Mouse (Mus musculus): ENCODE data around the gene Klhl31. TPM values are rescaled to one million over a fixed set of nuclear protein-coding genes. Genes with fewer than 3 reads are reported as not detected.

Gene Klhl31
- polyA plus RNA-seq, 1 experiment from 2014 or later = 0.34 TPM

GRCm38 (mm10) chr9:77670095-77670494 is 33.8 kb downstream of the Klhl31 start:
- Histone ChIP-seq H3K4me2 (ENCODE audit: low read length) (no peak overlapping the region), H3K27me3 (replicated peaks; ENCODE audit: control insufficient read depth, insufficient read depth, low read length) (no peaks in the 10 kb centered on the region), H3K9ac (ENCODE audit: low read depth, low read length) (no peak overlapping the region), H3K9me3 (ENCODE audit: control insufficient read depth, low read length) (no peaks in the 10 kb centered on the region), H3K27ac (ENCODE audit: low read depth, low read length) (no peak overlapping the region), H3K4me1 (ENCODE audit: control insufficient read depth, insufficient read depth, low read depth, low read length) (no peaks in the 10 kb centered on the region), H3K36me3 (ENCODE audit: control insufficient read depth, insufficient read depth, low read length) (no peaks in the 10 kb centered on the region), H3K4me3 (ENCODE audit: low read length) (no peak overlapping the region)
- ATAC-seq = no peak
- 60% methylated on average over 6 of the region's 6 CpGs for WGBS

GRCm38 (mm10) chr9:77671004-77671403 is 34.7 kb downstream of the Klhl31 start:
- H3K9me3 ChIP-seq (ENCODE audit: control insufficient read depth, low read length) = no peaks in the 10 kb centered on the region
- no peaks in the 10 kb centered on the region for H3K36me3 ChIP-seq (ENCODE audit: control insufficient read depth, insufficient read depth, low read length)
- H3K9ac ChIP-seq (ENCODE audit: low read depth, low read length) = no peak overlapping the region
- ATAC-seq = no peak
- 97% methylated on average over 5 of the region's 5 CpGs for WGBS
- H3K4me2 ChIP-seq (ENCODE audit: low read length) = no peak overlapping the region
- no peaks in the 10 kb centered on the region for H3K4me1 ChIP-seq (ENCODE audit: control insufficient read depth, insufficient read depth, low read depth, low read length)
- no peaks in the 10 kb centered on the region for H3K27me3 ChIP-seq (replicated peaks; ENCODE audit: control insufficient read depth, insufficient read depth, low read length)
- no peak overlapping the region for H3K27ac ChIP-seq (ENCODE audit: low read depth, low read length)
- no peak overlapping the region for H3K4me3 ChIP-seq (ENCODE audit: low read length)

GRCm38 (mm10) chr9:77673218-77673617 is 36.9 kb downstream of the Klhl31 start:
- no peak overlapping the region for H3K27ac ChIP-seq (ENCODE audit: low read depth, low read length)
- 90% methylated on average over 4 of the region's 4 CpGs for WGBS
- H3K4me1 ChIP-seq (ENCODE audit: control insufficient read depth, insufficient read depth, low read depth, low read length) = no peaks in the 10 kb centered on the region
- H3K9me3 ChIP-seq (ENCODE audit: control insufficient read depth, low read length) = no peaks in the 10 kb centered on the region
- H3K27me3 ChIP-seq (replicated peaks; ENCODE audit: control insufficient read depth, insufficient read depth, low read length) = no peaks in the 10 kb centered on the region
- no peak overlapping the region for H3K4me2 ChIP-seq (ENCODE audit: low read length)
- H3K4me3 ChIP-seq (ENCODE audit: low read length) = no peak overlapping the region
- H3K9ac ChIP-seq (ENCODE audit: low read depth, low read length) = no peak overlapping the region
- H3K36me3 ChIP-seq (ENCODE audit: control insufficient read depth, insufficient read depth, low read length) = no peaks in the 10 kb centered on the region
- ATAC-seq = no peak

- Histone ChIP-seq H3K4me1 (ENCODE audit: control insufficient read depth, insufficient read depth, low read depth, low read length) (no peaks in the 10 kb centered on the region), H3K27me3 (replicated peaks; ENCODE audit: control insufficient read depth, insufficient read depth, low read length) (no peaks in the 10 kb centered on the region), H3K36me3 (ENCODE audit: control insufficient read depth, insufficient read depth, low read length) (no peaks in the 10 kb centered on the region), H3K4me3 (ENCODE audit: low read length) (no peak overlapping the region), H3K4me2 (ENCODE audit: low read length) (no peak overlapping the region), H3K9ac (ENCODE audit: low read depth, low read length) (no peak overlapping the region), H3K27ac (ENCODE audit: low read depth, low read length) (no peak overlapping the region), H3K9me3 (ENCODE audit: control insufficient read depth, low read length) (no peaks in the 10 kb centered on the region)
- 87% methylated on average over 2 of the region's 2 CpGs for whole genome bisulfite sequencing
- ATAC-seq = no peak
These were observed 37.7 kb downstream of the Klhl31 start for GRCm38 (mm10) chr9:77673986-77674385.

- no peak overlapping the region for H3K4me2 ChIP-seq (ENCODE audit: low read length)
- H3K4me3 ChIP-seq (ENCODE audit: low read length) = no peak overlapping the region
- no peak overlapping the region for H3K9ac ChIP-seq (ENCODE audit: low read depth, low read length)
- 86% methylated on average over 4 of the region's 4 CpGs for WGBS
- H3K4me1 ChIP-seq (ENCODE audit: control insufficient read depth, insufficient read depth, low read depth, low read length) = no peaks in the 10 kb centered on the region
- ATAC-seq = no peak
- no peaks in the 10 kb centered on the region for H3K9me3 ChIP-seq (ENCODE audit: control insufficient read depth, low read length)
- H3K27ac ChIP-seq (ENCODE audit: low read depth, low read length) = no peak overlapping the region
- no peaks in the 10 kb centered on the region for H3K36me3 ChIP-seq (ENCODE audit: control insufficient read depth, insufficient read depth, low read length)
- H3K27me3 ChIP-seq (replicated peaks; ENCODE audit: control insufficient read depth, insufficient read depth, low read length) = no peaks in the 10 kb centered on the region
These were observed 48.6 kb downstream of the Klhl31 start for GRCm38 (mm10) chr9:77684938-77685337.

GRCm38 (mm10) chr9:77685825-77686500 is 49.7 kb downstream of the Klhl31 start:
- Histone ChIP-seq H3K9me3 (ENCODE audit: control insufficient read depth, low read length) (no peaks in the 10 kb centered on the region), H3K4me1 (ENCODE audit: control insufficient read depth, insufficient read depth, low read depth, low read length) (no peaks in the 10 kb centered on the region), H3K4me2 (ENCODE audit: low read length) (no peak overlapping the region), H3K27ac (ENCODE audit: low read depth, low read length) (no peak overlapping the region), H3K4me3 (ENCODE audit: low read length) (no peak overlapping the region), H3K27me3 (replicated peaks; ENCODE audit: control insufficient read depth, insufficient read depth, low read length) (no peaks in the 10 kb centered on the region), H3K36me3 (ENCODE audit: control insufficient read depth, insufficient read depth, low read length) (no peaks in the 10 kb centered on the region), H3K9ac (ENCODE audit: low read depth, low read length) (no peak overlapping the region)
- WGBS = 72% methylated on average over 5 of the region's 5 CpGs
- no peak for ATAC-seq

- 74% methylated on average over 7 of the region's 7 CpGs for WGBS
- H3K9ac ChIP-seq (ENCODE audit: low read depth, low read length) = no peak overlapping the region
- no peak overlapping the region for H3K4me2 ChIP-seq (ENCODE audit: low read length)
- no peak for ATAC-seq
- H3K27me3 ChIP-seq (replicated peaks; ENCODE audit: control insufficient read depth, insufficient read depth, low read length) = no peaks in the 10 kb centered on the region
- H3K27ac ChIP-seq (ENCODE audit: low read depth, low read length) = no peak overlapping the region
- H3K9me3 ChIP-seq (ENCODE audit: control insufficient read depth, low read length) = no peaks in the 10 kb centered on the region
- H3K4me1 ChIP-seq (ENCODE audit: control insufficient read depth, insufficient read depth, low read depth, low read length) = no peaks in the 10 kb centered on the region
- H3K4me3 ChIP-seq (ENCODE audit: low read length) = no peak overlapping the region
- no peaks in the 10 kb centered on the region for H3K36me3 ChIP-seq (ENCODE audit: control insufficient read depth, insufficient read depth, low read length)
These were observed 56.4 kb downstream of the Klhl31 start for GRCm38 (mm10) chr9:77692707-77693106.

GRCm38 (mm10) chr9:77693405-77693804 is 57.1 kb downstream of the Klhl31 start:
- H3K9me3 ChIP-seq (ENCODE audit: control insufficient read depth, low read length) = no peaks in the 10 kb centered on the region
- no peak for ATAC-seq
- H3K4me2 ChIP-seq (ENCODE audit: low read length) = no peak overlapping the region
- H3K4me1 ChIP-seq (ENCODE audit: control insufficient read depth, insufficient read depth, low read depth, low read length) = no peaks in the 10 kb centered on the region
- H3K9ac ChIP-seq (ENCODE audit: low read depth, low read length) = no peak overlapping the region
- H3K36me3 ChIP-seq (ENCODE audit: control insufficient read depth, insufficient read depth, low read length) = no peaks in the 10 kb centered on the region
- H3K27ac ChIP-seq (ENCODE audit: low read depth, low read length) = no peak overlapping the region
- H3K27me3 ChIP-seq (replicated peaks; ENCODE audit: control insufficient read depth, insufficient read depth, low read length) = no peaks in the 10 kb centered on the region
- 94% methylated on average over 1 of the region's 1 CpGs for WGBS
- H3K4me3 ChIP-seq (ENCODE audit: low read length) = no peak overlapping the region

GRCm38 (mm10) chr9:77695586-77695985 is 59.3 kb downstream of the Klhl31 start:
- Histone ChIP-seq H3K4me2 (ENCODE audit: low read length) (no peak overlapping the region), H3K4me3 (ENCODE audit: low read length) (no peak overlapping the region), H3K27ac (ENCODE audit: low read depth, low read length) (no peak overlapping the region), H3K27me3 (replicated peaks; ENCODE audit: control insufficient read depth, insufficient read depth, low read length) (no peaks in the 10 kb centered on the region), H3K9me3 (ENCODE audit: control insufficient read depth, low read length) (no peaks in the 10 kb centered on the region), H3K4me1 (ENCODE audit: control insufficient read depth, insufficient read depth, low read depth, low read length) (no peaks in the 10 kb centered on the region), H3K9ac (ENCODE audit: low read depth, low read length) (no peak overlapping the region), H3K36me3 (ENCODE audit: control insufficient read depth, insufficient read depth, low read length) (no peaks in the 10 kb centered on the region)
- no peak for ATAC-seq
- WGBS = 79% methylated on average over 5 of the region's 5 CpGs

GRCm38 (mm10) chr9:77703476-77703875 is 67.2 kb downstream of the Klhl31 start:
- H3K9me3 ChIP-seq (ENCODE audit: control insufficient read depth, low read length) = no peaks in the 10 kb centered on the region
- H3K36me3 ChIP-seq (ENCODE audit: control insufficient read depth, insufficient read depth, low read length) = no peaks in the 10 kb centered on the region
- WGBS = 87% methylated on average over 4 of the region's 4 CpGs
- H3K4me1 ChIP-seq (ENCODE audit: control insufficient read depth, insufficient read depth, low read depth, low read length) = no peaks in the 10 kb centered on the region
- no peaks in the 10 kb centered on the region for H3K27me3 ChIP-seq (replicated peaks; ENCODE audit: control insufficient read depth, insufficient read depth, low read length)
- no peak for ATAC-seq
- H3K9ac ChIP-seq (ENCODE audit: low read depth, low read length) = no peak overlapping the region
- no peak overlapping the region for H3K27ac ChIP-seq (ENCODE audit: low read depth, low read length)
- H3K4me2 ChIP-seq (ENCODE audit: low read length) = no peak overlapping the region
- H3K4me3 ChIP-seq (ENCODE audit: low read length) = no peak overlapping the region

All from hindbrain, embryonic 16.5 days (tissue).